Mouse (Mus musculus): ENCODE measurements around the gene Arhgap15.

DNA sequence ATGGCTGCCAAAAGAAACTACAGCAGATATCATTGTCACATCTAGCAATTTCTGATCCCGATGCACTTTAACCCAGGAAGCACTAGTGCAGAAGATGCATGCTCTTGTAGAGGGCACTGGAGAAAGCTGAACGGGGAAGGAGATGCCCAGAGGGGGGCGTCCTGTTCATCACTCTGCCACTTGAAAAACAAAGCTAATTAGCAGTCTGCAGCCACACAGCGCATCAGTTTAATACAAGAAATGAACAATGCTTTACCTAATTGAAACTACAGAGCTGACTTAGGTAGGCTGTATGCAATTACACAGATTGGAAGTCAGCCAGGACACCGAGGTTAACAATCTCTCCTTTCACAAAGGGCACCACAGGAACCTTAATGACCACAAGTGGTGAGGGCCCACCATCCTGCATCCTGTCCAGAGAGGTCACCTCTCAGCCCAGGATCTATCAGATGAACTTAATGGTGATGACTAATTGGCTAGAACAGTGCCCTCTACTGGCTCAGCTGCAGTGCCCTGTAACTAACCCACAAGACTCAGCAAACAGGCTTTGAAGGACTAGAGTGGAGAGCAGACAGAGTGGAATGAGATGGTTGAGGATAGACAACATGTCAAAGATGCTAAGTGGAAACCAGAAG lies 588.2 kb downstream of the Arhgap15 start:
- TF ChIP-seq POLR2A (IDR thresholded peaks at IDR 0.05; ENCODE audit: low read depth, low read length), result no peak
- TF ChIP-seq CTCF (conservative IDR thresholded peaks at IDR 0.05; ENCODE audit: insufficient read depth, insufficient read length, low read depth, low read length), result peak; percentile 41; the same call in 1 of the 2 replicates

Measured in kidney, adult 2 months (tissue).